Mouse (Mus musculus): ENCODE data around the gene Pcgf5. TPM values are rescaled to one million over a fixed set of nuclear protein-coding genes. Genes with fewer than 3 reads are reported as not detected.

The Pcgf5 gene
- polyA plus RNA-seq, 1 experiment = 11.0 TPM

- no peaks in the 10 kb centered on the region for H3K79me3 ChIP-seq (ENCODE audit: low read depth)
- TF ChIP-seq MYOD1 (IDR thresholded peaks at IDR 0.05; ENCODE audit: control insufficient read depth, insufficient read length, low read depth) = peak; percentile 62
- no peak for TF ChIP-seq MAX (IDR thresholded peaks at IDR 0.05)
- no peaks in the 10 kb centered on the region for H3K36me3 ChIP-seq (ENCODE audit: control insufficient read depth, insufficient read depth)
- H3K79me2 ChIP-seq (ENCODE audit: control insufficient read depth, insufficient read depth) = no peaks in the 10 kb centered on the region
- H3K27me3 ChIP-seq (ENCODE audit: control insufficient read depth, insufficient read depth, insufficient read length) = no peaks in the 10 kb centered on the region
- no peak overlapping the region for H3K4me3 ChIP-seq (ENCODE audit: insufficient read depth, poor library complexity, severe bottlenecking)
- H3ac ChIP-seq (ENCODE audit: control insufficient read depth, insufficient read length, low read depth) = no peak overlapping the region
These were observed 149.0 kb downstream of the Pcgf5 start for GRCm38 (mm10) chr19:36497067-36497466.

- H3K79me3 ChIP-seq (ENCODE audit: low read depth) = no peaks in the 10 kb centered on the region
- no peak overlapping the region for H3ac ChIP-seq (ENCODE audit: control insufficient read depth, insufficient read length, low read depth)
- TF ChIP-seq MAX (IDR thresholded peaks at IDR 0.05) (no peak), MYOG (IDR thresholded peaks at IDR 0.05; ENCODE audit: control insufficient read depth, extremely low read depth, insufficient read length) (no peak), CTCF (IDR thresholded peaks at IDR 0.05; ENCODE audit: control insufficient read depth, insufficient read depth, insufficient read length) (no peak), MYOD1 (IDR thresholded peaks at IDR 0.05; ENCODE audit: control insufficient read depth, insufficient read length, low read depth) (no peak), CEBPB (IDR thresholded peaks at IDR 0.05; ENCODE audit: low read depth) (no peak), FOSL1 (IDR thresholded peaks at IDR 0.05; ENCODE audit: insufficient read depth, low read length, poor library complexity, severe bottlenecking) (no peak), USF1 (IDR thresholded peaks at IDR 0.05; ENCODE audit: low read depth) (no peak)
- H3K4me3 ChIP-seq (ENCODE audit: insufficient read depth, poor library complexity, severe bottlenecking) = no peak overlapping the region
- no peaks in the 10 kb centered on the region for H3K79me2 ChIP-seq (ENCODE audit: control insufficient read depth, insufficient read depth)
- no peaks in the 10 kb centered on the region for H3K36me3 ChIP-seq (ENCODE audit: control insufficient read depth, insufficient read depth)
- no peaks in the 10 kb centered on the region for H3K27me3 ChIP-seq (ENCODE audit: control insufficient read depth, insufficient read depth, insufficient read length)
These were observed 149.6 kb downstream of the Pcgf5 start for GRCm38 (mm10) chr19:36497744-36498143.

GRCm38 (mm10) chr19:36504716-36505115 is 156.6 kb downstream of the Pcgf5 start:
- Histone ChIP-seq H3K79me3 (ENCODE audit: low read depth) (no peaks in the 10 kb centered on the region), H3K36me3 (ENCODE audit: control insufficient read depth, insufficient read depth) (no peaks in the 10 kb centered on the region), H3K27me3 (ENCODE audit: control insufficient read depth, insufficient read depth, insufficient read length) (no peaks in the 10 kb centered on the region), H3ac (ENCODE audit: control insufficient read depth, insufficient read length, low read depth) (no peak overlapping the region), H3K4me3 (ENCODE audit: insufficient read depth, poor library complexity, severe bottlenecking) (no peak overlapping the region), H3K79me2 (ENCODE audit: control insufficient read depth, insufficient read depth) (no peaks in the 10 kb centered on the region)
- no peak for TF ChIP-seq USF1 (IDR thresholded peaks at IDR 0.05; ENCODE audit: low read depth)
- TF ChIP-seq CTCF (IDR thresholded peaks at IDR 0.05; ENCODE audit: control insufficient read depth, insufficient read depth, insufficient read length) = no peak
- TF ChIP-seq FOSL1 (IDR thresholded peaks at IDR 0.05; ENCODE audit: insufficient read depth, low read length, poor library complexity, severe bottlenecking) = no peak
- TF ChIP-seq CEBPB (IDR thresholded peaks at IDR 0.05; ENCODE audit: low read depth) = no peak
- TF ChIP-seq MYOG (IDR thresholded peaks at IDR 0.05; ENCODE audit: control insufficient read depth, extremely low read depth, insufficient read length) = no peak
- TF ChIP-seq MYOD1 (IDR thresholded peaks at IDR 0.05; ENCODE audit: control insufficient read depth, insufficient read length, low read depth) = no peak

Other genes starting within 250 kb of the Pcgf5 start
- gene Ankrd1, start 228.2 kb upstream of the Pcgf5 start, polyA plus RNA-seq (2012; fragmentation: generic; extraction: Trizol) = 256 TPM
- 0.09 TPM for gene Hectd2, start 206.3 kb downstream of the Pcgf5 start, polyA plus RNA-seq (2012; fragmentation: generic; extraction: Trizol)

Measured in C2C12 (cell line).